Mouse (Mus musculus): ENCODE results near the gene Naaladl1. TPM values are rescaled to one million over a fixed set of nuclear protein-coding genes. Genes with fewer than 3 reads are reported as not detected.

Naaladl1 gene
- polyA plus RNA-seq, 1 experiment from 2014 or later, result 0.17 TPM

DNA sequence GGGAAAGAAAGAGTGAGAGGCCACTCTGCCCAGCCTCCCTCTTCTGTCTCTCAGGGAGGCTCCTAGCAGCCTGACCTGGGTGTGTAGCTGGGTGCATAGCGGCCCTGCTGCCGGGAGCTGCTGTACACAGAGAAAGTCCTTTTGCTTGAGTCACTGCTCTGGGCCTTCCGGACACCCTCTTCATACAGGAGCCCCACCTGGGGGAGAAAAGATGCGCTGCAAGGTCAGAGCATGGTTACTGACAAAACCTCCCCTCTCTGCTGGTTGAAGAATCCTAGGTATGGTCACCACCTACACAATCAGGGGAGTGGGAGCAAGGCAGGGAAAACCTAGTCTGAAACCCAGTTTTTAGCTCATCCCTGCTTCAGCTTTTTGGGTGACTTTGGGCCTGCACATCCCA is 36.6 kb upstream of the Naaladl1 start:
- peaks cover 13% of the 10 kb centered on the region; the same call in 1 of the 2 replicates for H3K4me1 ChIP-seq (replicated peaks; ENCODE audit: insufficient read depth, low read length)
- no peaks in the 10 kb centered on the region for H3K9me3 ChIP-seq (replicated peaks; ENCODE audit: low read length)
- TF ChIP-seq CTCF (IDR thresholded peaks at IDR 0.05; ENCODE audit: low read depth), result 0 out of 2 replicates have a peak, but pooled peaks have one; percentile 7
- H3K27ac ChIP-seq, result no peak overlapping the region
- ATAC-seq (replicated peaks; ENCODE audit: low FRiP score, low read depth), result no peak
- DNase-seq (ENCODE audit: low spot score), result no peak
- no peak overlapping the region for H3K4me2 ChIP-seq (ENCODE audit: low read length)
- H3K27me3 ChIP-seq (ENCODE audit: insufficient read depth, low read length), result no peaks in the 10 kb centered on the region
- no peak overlapping the region for H3K9ac ChIP-seq (ENCODE audit: low read depth, low read length)
- peaks cover 25% of the 10 kb centered on the region for H3K36me3 ChIP-seq (ENCODE audit: insufficient read depth, low read length)
- 78% methylated on average over 4 of the region's 4 CpGs for WGBS
- H3K4me3 ChIP-seq (replicated peaks; ENCODE audit: low read depth, low read length), result no peak overlapping the region

DNA sequence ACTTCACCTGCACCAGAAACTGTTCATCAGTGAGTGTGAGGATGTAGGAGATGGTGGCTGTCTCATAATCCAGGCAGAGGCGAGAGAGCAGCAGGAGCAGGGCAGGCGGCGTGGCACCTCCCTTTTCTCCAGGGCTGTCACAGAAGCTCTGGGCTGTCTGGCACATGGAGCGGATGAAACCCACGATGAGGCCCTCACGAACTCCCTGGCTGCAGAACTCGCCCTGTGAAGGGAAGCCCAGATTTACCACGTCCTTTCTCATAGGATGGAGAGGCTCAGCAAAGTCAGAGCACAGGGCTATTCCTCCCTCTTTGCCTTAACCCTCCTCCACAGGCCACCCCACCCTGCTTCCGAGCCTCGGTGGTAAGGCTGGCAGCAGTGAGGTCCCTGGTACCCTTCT is 35.7 kb upstream of the Naaladl1 start:
- H3K4me1 ChIP-seq (replicated peaks; ENCODE audit: insufficient read depth, low read length), result peaks cover 13% of the 10 kb centered on the region; the same call in 1 of the 2 replicates
- no peaks in the 10 kb centered on the region for H3K27me3 ChIP-seq (ENCODE audit: insufficient read depth, low read length)
- ATAC-seq (replicated peaks; ENCODE audit: low FRiP score, low read depth) (no peak), DNase-seq (ENCODE audit: low spot score) (no peak)
- no peak overlapping the region for H3K4me3 ChIP-seq (replicated peaks; ENCODE audit: low read depth, low read length)
- H3K9me3 ChIP-seq (replicated peaks; ENCODE audit: low read length), result no peaks in the 10 kb centered on the region
- H3K9ac ChIP-seq (ENCODE audit: low read depth, low read length), result no peak overlapping the region
- peaks cover 28% of the 10 kb centered on the region for H3K36me3 ChIP-seq (ENCODE audit: insufficient read depth, low read length)
- no peak for TF ChIP-seq CTCF (IDR thresholded peaks at IDR 0.05; ENCODE audit: low read depth)
- no peak overlapping the region for H3K27ac ChIP-seq
- WGBS, result 93% methylated on average over 10 of the region's 10 CpGs
- no peak overlapping the region for H3K4me2 ChIP-seq (ENCODE audit: low read length)

DNA sequence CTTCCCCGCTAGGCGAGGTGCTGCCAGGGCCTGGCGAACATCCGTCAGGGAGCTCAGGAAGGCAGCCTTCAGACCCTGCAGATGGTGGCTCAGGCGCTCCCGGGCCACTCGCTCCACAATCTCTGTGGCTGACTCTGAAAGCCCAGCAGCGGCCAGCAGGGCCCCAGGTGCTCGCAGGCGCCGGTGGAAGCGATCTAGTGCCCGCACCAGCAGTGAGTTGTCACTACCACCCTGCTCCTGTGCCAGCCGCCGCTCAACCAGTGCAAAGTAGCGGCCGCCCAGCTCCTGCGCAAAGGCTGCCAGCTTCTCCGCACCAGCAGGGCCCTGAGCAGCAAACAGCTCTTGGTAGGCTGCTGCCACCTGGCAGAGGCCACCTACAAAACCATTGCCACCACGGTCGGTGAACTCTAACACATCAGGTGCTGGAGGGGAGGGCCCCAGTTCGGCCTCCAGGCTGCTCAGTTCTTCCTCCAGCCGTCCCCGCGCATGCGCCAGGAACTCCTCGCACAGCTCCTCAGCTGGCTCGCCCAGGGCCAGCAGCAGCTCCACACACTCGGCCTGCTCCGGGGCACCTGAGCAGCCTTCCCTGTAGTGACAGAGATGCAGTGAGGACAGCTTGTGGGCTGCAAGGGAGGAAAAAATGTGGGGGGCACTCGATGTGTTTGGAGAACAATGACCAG is 34.9 kb upstream of the Naaladl1 start:
- Histone ChIP-seq H3K36me3 (ENCODE audit: insufficient read depth, low read length) (peaks cover 28% of the 10 kb centered on the region), H3K4me3 (replicated peaks; ENCODE audit: low read depth, low read length) (no peak overlapping the region), H3K4me1 (replicated peaks; ENCODE audit: insufficient read depth, low read length) (peaks cover 13% of the 10 kb centered on the region; the same call in 1 of the 2 replicates), H3K9me3 (replicated peaks; ENCODE audit: low read length) (no peaks in the 10 kb centered on the region), H3K4me2 (ENCODE audit: low read length) (no peak overlapping the region), H3K27ac (no peak overlapping the region), H3K27me3 (ENCODE audit: insufficient read depth, low read length) (no peaks in the 10 kb centered on the region), H3K9ac (ENCODE audit: low read depth, low read length) (no peak overlapping the region)
- ATAC-seq (replicated peaks; ENCODE audit: low FRiP score, low read depth) (no peak), DNase-seq (ENCODE audit: low spot score) (no peak)
- 93% methylated on average over 31 of the region's 31 CpGs for WGBS
- TF ChIP-seq CTCF (IDR thresholded peaks at IDR 0.05; ENCODE audit: low read depth), result no peak

DNA sequence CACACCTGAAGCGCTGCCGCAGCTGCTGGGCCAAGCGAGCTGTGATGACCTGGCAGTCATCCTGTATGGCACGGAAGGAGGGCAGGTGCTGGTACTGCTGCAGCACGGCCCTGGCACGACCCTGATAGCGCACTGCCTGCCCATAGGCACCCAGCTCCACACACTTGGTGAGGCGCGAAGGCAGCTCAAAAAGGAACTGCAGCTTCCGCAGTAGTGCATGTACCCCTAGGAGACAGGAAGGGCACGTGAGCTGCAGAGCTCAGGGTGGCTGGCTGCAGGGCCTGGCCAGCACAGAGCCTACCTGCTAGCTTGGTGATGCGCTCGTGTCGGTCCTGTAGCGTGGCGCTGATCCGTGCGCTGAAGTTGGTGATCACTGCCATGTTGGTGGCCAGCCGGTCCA is 34.3 kb upstream of the Naaladl1 start:
- Histone ChIP-seq H3K9ac (ENCODE audit: low read depth, low read length) (no peak overlapping the region), H3K4me1 (replicated peaks; ENCODE audit: insufficient read depth, low read length) (peaks cover 16% of the 10 kb centered on the region), H3K27ac (no peak overlapping the region), H3K36me3 (ENCODE audit: insufficient read depth, low read length) (peaks cover 28% of the 10 kb centered on the region), H3K9me3 (replicated peaks; ENCODE audit: low read length) (no peaks in the 10 kb centered on the region), H3K27me3 (ENCODE audit: insufficient read depth, low read length) (no peaks in the 10 kb centered on the region), H3K4me2 (ENCODE audit: low read length) (no peak overlapping the region), H3K4me3 (replicated peaks; ENCODE audit: low read depth, low read length) (no peak overlapping the region)
- no peak for TF ChIP-seq CTCF (IDR thresholded peaks at IDR 0.05; ENCODE audit: low read depth)
- ATAC-seq (replicated peaks; ENCODE audit: low FRiP score, low read depth) (no peak), DNase-seq (ENCODE audit: low spot score) (no peak)
- 97% methylated on average over 19 of the region's 19 CpGs for WGBS

DNA sequence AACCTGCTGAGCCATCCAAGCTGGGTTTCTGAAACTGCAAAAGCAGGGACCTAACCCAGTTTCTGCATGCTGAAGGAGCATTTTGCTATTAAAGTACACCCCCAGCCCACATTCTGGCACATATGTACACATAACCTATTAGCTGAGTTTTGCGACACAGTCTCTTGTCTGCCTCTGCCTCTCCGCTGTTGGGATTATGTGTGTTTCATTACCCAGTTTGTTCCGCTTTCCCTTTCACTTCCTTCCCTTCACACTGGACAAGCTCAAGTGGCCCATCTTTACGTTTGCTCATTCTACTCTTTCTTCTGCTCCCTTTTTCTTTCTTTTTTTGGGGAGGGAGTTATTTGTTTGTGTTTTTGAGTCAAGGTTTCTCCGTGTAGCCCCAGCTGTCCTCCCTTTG is 31.7 kb upstream of the Naaladl1 start:
- H3K36me3 ChIP-seq (ENCODE audit: insufficient read depth, low read length), result peaks cover 28% of the 10 kb centered on the region

DNA sequence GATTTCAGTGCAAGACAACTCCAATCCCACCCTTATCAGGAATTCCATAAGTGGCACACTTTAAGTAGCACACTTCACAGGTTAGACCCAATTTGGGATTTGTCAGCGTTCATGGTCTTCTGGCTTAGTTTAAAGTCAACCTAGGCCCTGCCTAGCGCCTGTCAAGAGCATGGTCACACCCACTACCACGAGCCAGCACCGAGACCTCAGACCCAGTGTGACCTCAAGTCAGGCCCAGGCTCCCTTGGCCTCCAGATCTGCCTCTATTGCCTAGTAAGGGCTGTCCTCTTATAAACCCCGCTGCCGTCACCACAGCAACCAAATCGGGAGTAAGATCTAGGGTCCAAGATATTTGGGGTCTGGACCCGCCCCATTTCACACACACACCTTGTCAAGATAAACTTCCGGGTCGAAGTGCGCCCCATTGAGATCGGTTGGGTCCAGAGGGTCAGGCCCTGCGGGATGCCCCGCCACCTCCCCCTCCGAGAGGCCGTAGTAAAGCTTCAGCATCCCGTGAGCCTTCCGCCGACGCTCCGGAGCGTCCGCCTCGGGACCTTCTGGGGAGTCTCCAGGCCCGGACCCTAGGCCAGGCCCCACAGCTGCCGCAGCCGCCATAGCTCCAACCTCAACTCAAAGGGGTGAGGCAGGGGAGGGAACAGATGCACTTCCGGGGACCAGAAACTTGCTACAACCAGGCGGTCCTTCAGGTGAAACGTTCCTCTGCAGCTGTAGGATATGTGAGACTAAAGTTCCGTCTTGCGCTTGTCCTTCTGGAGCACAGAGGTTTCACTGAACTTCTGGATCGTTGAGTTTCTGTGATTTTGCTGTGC is 28.8 kb upstream of the Naaladl1 start, which contains the start of gene Vps51:
Vps51 (minus strand) TSS at position 668 of the 830 bp plus-strand sequence.
- TF ChIP-seq CTCF (IDR thresholded peaks at IDR 0.05; ENCODE audit: low read depth), result no peak
- Histone ChIP-seq H3K27ac (peak within 1 kb of the TSS; percentile 85), H3K4me3 (replicated peaks; ENCODE audit: low read depth, low read length) (peak within 1 kb of the TSS; percentile 89), H3K27me3 (ENCODE audit: insufficient read depth, low read length) (no peaks in the 10 kb centered on the region), H3K4me2 (ENCODE audit: low read length) (peak within 1 kb of the TSS; percentile 91), H3K4me1 (replicated peaks; ENCODE audit: insufficient read depth, low read length) (peaks cover 9% of the 10 kb centered on the region), H3K9me3 (replicated peaks; ENCODE audit: low read length) (no peaks in the 10 kb centered on the region), H3K9ac (ENCODE audit: low read depth, low read length) (peak within 1 kb of the TSS; percentile 83), H3K36me3 (ENCODE audit: insufficient read depth, low read length) (peaks cover 28% of the 10 kb centered on the region)
- DNase-seq (ENCODE audit: low spot score) (peak; percentile 97), ATAC-seq (replicated peaks; ENCODE audit: low FRiP score, low read depth) (peak; percentile 83)
- under 1% methylated on average over 33 of the region's 33 CpGs for WGBS

More for the DNA sequence above, 31.7 kb upstream of the Naaladl1 start:
- no peak overlapping the region for H3K4me3 ChIP-seq (replicated peaks; ENCODE audit: low read depth, low read length)
- H3K27me3 ChIP-seq (ENCODE audit: insufficient read depth, low read length), result no peaks in the 10 kb centered on the region
- no peaks in the 10 kb centered on the region for H3K9me3 ChIP-seq (replicated peaks; ENCODE audit: low read length)
- no peak for ATAC-seq (replicated peaks; ENCODE audit: low FRiP score, low read depth)
- H3K4me1 ChIP-seq (replicated peaks; ENCODE audit: insufficient read depth, low read length), result peaks cover 9% of the 10 kb centered on the region
- H3K27ac ChIP-seq, result no peak overlapping the region
- 86% methylated on average over 5 of the region's 5 CpGs for WGBS
- no peak for DNase-seq (ENCODE audit: low spot score)
- no peak overlapping the region for H3K9ac ChIP-seq (ENCODE audit: low read depth, low read length)
- no peak for TF ChIP-seq CTCF (IDR thresholded peaks at IDR 0.05; ENCODE audit: low read depth)
- no peak overlapping the region for H3K4me2 ChIP-seq (ENCODE audit: low read length)
